Comparison of ENCODE assay signal across 14 mouse cellular contexts in genomic region chr9:42184104-42184635, GRCm38 (mm10).
DNase-seq lines count a peak whose midpoint lies in the region; ATAC-seq and TF ChIP-seq lines count a peak whose summit lies in the region.
"Had no signal": no experiment of that assay in that cellular context is flagged by ENCODE, and none has a peak within 500 bp of the region (broad histone marks: within the 10 kb centered on the region; RNA-seq: fewer than 3 reads in every experiment).

No protein-coding gene starts in this region.

- H3K9me3 ChIP-seq in hindbrain, embryonic 12.5 days (replicated peaks), result no peaks in the 10 kb centered on the region
- no peaks in the 10 kb centered on the region for H3K9me3 ChIP-seq in hindbrain, embryonic 11.5 days (ENCODE audit: control insufficient read depth, low read length)
- H3K9me3 ChIP-seq in neural tube, embryonic 13.5 days, result no peaks in the 10 kb centered on the region
- no peaks in the 10 kb centered on the region for H3K9me3 ChIP-seq in neural tube, embryonic 15.5 days (replicated peaks)
- H3K9me3 ChIP-seq: kidney, embryonic 15.5 days had no signal

- peaks cover 45% of the 10 kb centered on the region for H3K4me1 ChIP-seq in cerebellum, adult 2 months (ENCODE audit: control insufficient read depth, insufficient read depth, low read length)
- peaks cover 19% of the 10 kb centered on the region for H3K4me1 ChIP-seq in hindbrain, embryonic 12.5 days
- H3K4me1 ChIP-seq in hindbrain, embryonic 11.5 days (replicated peaks; ENCODE audit: control insufficient read depth, insufficient read depth, low read length), result no peaks in the 10 kb centered on the region
- H3K4me1 ChIP-seq in neural tube, embryonic 13.5 days (replicated peaks), result peaks cover 35% of the 10 kb centered on the region
- peaks cover 37% of the 10 kb centered on the region for H3K4me1 ChIP-seq in neural tube, embryonic 15.5 days

- no peaks in the 10 kb centered on the region for H3K27me3 ChIP-seq in cerebellum, adult 2 months (ENCODE audit: control insufficient read depth, insufficient read depth, low read length)
- no peaks in the 10 kb centered on the region for H3K27me3 ChIP-seq in hindbrain, embryonic 12.5 days
- no peaks in the 10 kb centered on the region for H3K27me3 ChIP-seq in hindbrain, embryonic 11.5 days (ENCODE audit: control insufficient read depth, insufficient read depth, low read length)
- no peaks in the 10 kb centered on the region for H3K27me3 ChIP-seq in neural tube, embryonic 13.5 days
- H3K27me3 ChIP-seq in neural tube, embryonic 15.5 days (replicated peaks), result no peaks in the 10 kb centered on the region
- H3K27me3 ChIP-seq: kidney, embryonic 15.5 days had no signal

- 46% methylated on average over 3 of the region's 3 CpGs for WGBS in cerebellum, adult 2 months
- WGBS in hindbrain, embryonic 12.5 days, result 85% methylated on average over 3 of the region's 3 CpGs
- WGBS in hindbrain, embryonic 11.5 days, result 90% methylated on average over 3 of the region's 3 CpGs
- 84% methylated on average over 3 of the region's 3 CpGs for WGBS in neural tube, embryonic 13.5 days
- 84% methylated on average over 3 of the region's 3 CpGs for WGBS in neural tube, embryonic 15.5 days

- no peak overlapping the region for H3K4me2 ChIP-seq in hindbrain, embryonic 12.5 days (replicated peaks)
- H3K4me2 ChIP-seq in hindbrain, embryonic 11.5 days (replicated peaks; ENCODE audit: low read depth, low read length), result no peak overlapping the region
- no peak overlapping the region for H3K4me2 ChIP-seq in neural tube, embryonic 13.5 days
- H3K4me2 ChIP-seq in neural tube, embryonic 15.5 days, result no peak overlapping the region
- H3K4me2 ChIP-seq: heart, embryonic 11.5 days; kidney, embryonic 15.5 days had no signal

- no peak overlapping the region for H3K9ac ChIP-seq in hindbrain, embryonic 12.5 days
- H3K9ac ChIP-seq in hindbrain, embryonic 11.5 days (ENCODE audit: low read depth, low read length), result no peak overlapping the region
- no peak overlapping the region for H3K9ac ChIP-seq in neural tube, embryonic 13.5 days
- H3K9ac ChIP-seq in neural tube, embryonic 15.5 days (replicated peaks), result no peak overlapping the region
- H3K9ac ChIP-seq: kidney, embryonic 15.5 days had no signal

- H3K4me3 ChIP-seq in cerebellum, adult 2 months (replicated peaks; ENCODE audit: insufficient read depth, low read depth, low read length), result no peak overlapping the region
- H3K4me3 ChIP-seq in hindbrain, embryonic 12.5 days, result no peak overlapping the region
- no peak overlapping the region for H3K4me3 ChIP-seq in hindbrain, embryonic 11.5 days (ENCODE audit: low read depth, low read length)
- no peak overlapping the region for H3K4me3 ChIP-seq in neural tube, embryonic 13.5 days
- H3K4me3 ChIP-seq in neural tube, embryonic 15.5 days (replicated peaks), result no peak overlapping the region
- H3K4me3 ChIP-seq: kidney, embryonic 15.5 days had no signal

- no peak for ATAC-seq in hindbrain, embryonic 12.5 days (ENCODE audit: low FRiP score)
- ATAC-seq in hindbrain, embryonic 11.5 days (ENCODE audit: low FRiP score), result no peak
- ATAC-seq in neural tube, embryonic 13.5 days (ENCODE audit: low read depth), result no peak
- no peak for ATAC-seq in neural tube, embryonic 15.5 days (ENCODE audit: low FRiP score)
- ATAC-seq: CD4-positive, CD25-positive, alpha-beta regulatory T cell, adult 4 months; intestine, embryonic 16.5 days had no signal

- peak overlapping the region; percentile 87 for H3K27ac ChIP-seq in cerebellum, adult 2 months (ENCODE audit: insufficient read depth, low read length)
- 0 out of 2 replicates have a peak overlapping the region, but pooled peaks have one; percentile 9 for H3K27ac ChIP-seq in hindbrain, embryonic 12.5 days
- H3K27ac ChIP-seq in hindbrain, embryonic 11.5 days (ENCODE audit: low read depth, low read length), result no peak overlapping the region
- peak overlapping the region; percentile 78; the same call in 1 of the 2 replicates for H3K27ac ChIP-seq in neural tube, embryonic 13.5 days (replicated peaks)
- no peak overlapping the region for H3K27ac ChIP-seq in neural tube, embryonic 15.5 days (replicated peaks)
- H3K27ac ChIP-seq: kidney, embryonic 15.5 days had no signal

- DNase-seq in cerebellum, adult 2 months, result no peak
- DNase-seq in cerebellum, postnatal 36 days, result no peak
- DNase-seq in hindbrain, embryonic 11.5 days (ENCODE audit: low spot score), result no peak
- DNase-seq in adrenal gland, postnatal 10 days, result no peak
- DNase-seq in adrenal gland, adult 2 months, result no peak
- DNase-seq: thymus, postnatal 25 days had no signal

- no peak for TF ChIP-seq POLR2A in cerebellum, adult 2 months (IDR thresholded peaks at IDR 0.05; ENCODE audit: borderline replicate concordance, insufficient read depth, low read length)

- TF ChIP-seq CTCF in cerebellum, adult 2 months (IDR thresholded peaks at IDR 0.05; ENCODE audit: borderline replicate concordance, insufficient read depth, low read depth, low read length), result no peak

- H3K36me3 ChIP-seq in hindbrain, embryonic 12.5 days, result no peaks in the 10 kb centered on the region
- H3K36me3 ChIP-seq in hindbrain, embryonic 11.5 days (ENCODE audit: control insufficient read depth, insufficient read depth, low read length), result no peaks in the 10 kb centered on the region
- H3K36me3 ChIP-seq in neural tube, embryonic 13.5 days, result no peaks in the 10 kb centered on the region
- H3K36me3 ChIP-seq in neural tube, embryonic 15.5 days, result no peaks in the 10 kb centered on the region
- H3K36me3 ChIP-seq: G1E; kidney, embryonic 15.5 days had no signal

Comparison
In these comparisons a context has a peak if more than half of its experiments do, and no peak if none do; other contexts are left out.
1. H3K27ac ChIP-seq: peak in cerebellum, adult 2 months (single experiment), hindbrain, embryonic 12.5 days (single experiment) and neural tube, embryonic 13.5 days (single experiment); none in hindbrain, embryonic 11.5 days (single experiment) and neural tube, embryonic 15.5 days (single experiment).